Mouse (Mus musculus) heart, postnatal 4 days (tissue): ENCODE data around the gene Vmn1r21. TPM values are rescaled to one million over a fixed set of nuclear protein-coding genes. Genes with fewer than 3 reads are reported as not detected.

Source experiments
- total RNA-seq, 2 experiments: library from RNA; stranded (reverse); gene quantifications; 2 replicates each; pipeline ENCODE4 v1.2.3; 2021

Vmn1r21 gene
- total RNA-seq, 2 experiments from 2014 or later = not detected

Other genes starting within 250 kb of the Vmn1r21 start
- 10 to 100 TPM; 15.9 to 18.5 TPM for gene Pyurf, start 158.3 kb downstream of the Vmn1r21 start, total RNA-seq
- 10 to 100 TPM; 23.6 to 26.0 TPM for gene Lancl2, start 147.8 kb downstream of the Vmn1r21 start, total RNA-seq
- 10 to 100 TPM; 27.8 to 30.5 TPM for gene Vopp1, start 25.2 kb downstream of the Vmn1r21 start, total RNA-seq
- gene Vmn1r22, start 57.7 kb upstream of the Vmn1r21 start, total RNA-seq = not detected
- not detected for gene Vmn1r23, start 76.5 kb upstream of the Vmn1r21 start, total RNA-seq
- gene Vmn1r24, start 111.2 kb upstream of the Vmn1r21 start, total RNA-seq = not detected
- not detected for gene Vmn1r25, start 130.5 kb upstream of the Vmn1r21 start, total RNA-seq
- gene Vmn1r26, start 164.8 kb upstream of the Vmn1r21 start, total RNA-seq = not detected